Mouse (Mus musculus): ENCODE measurements around the gene Slc47a2. TPM values are rescaled to one million over a fixed set of nuclear protein-coding genes. Genes with fewer than 3 reads are reported as not detected.

Slc47a2 gene
- polyA plus RNA-seq, 1 experiment from 2014 or later, result not detected

DNA sequence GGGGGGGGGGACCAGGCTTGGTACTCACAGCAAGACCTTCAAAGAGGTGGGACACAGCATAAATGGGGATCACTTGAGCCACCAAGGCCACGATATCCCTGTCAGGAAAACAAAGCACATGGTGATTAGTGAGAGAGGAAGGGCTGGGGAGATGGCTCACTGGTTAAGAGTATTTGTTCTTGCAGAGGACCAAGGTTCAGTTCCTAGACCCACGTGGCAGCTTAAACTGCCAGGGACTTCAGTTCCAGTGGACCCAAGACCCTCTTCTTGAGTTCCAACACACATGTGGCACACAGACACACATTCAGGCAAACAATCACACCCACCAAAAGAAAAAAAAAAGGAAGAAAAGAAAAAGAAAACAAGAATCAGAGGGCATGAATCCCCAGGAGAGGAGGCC, 10.4 kb upstream of the Slc47a2 start:
- Histone ChIP-seq H3K4me3 (ENCODE audit: low read depth, low read length) (no peak overlapping the region), H3K36me3 (ENCODE audit: control insufficient read depth, insufficient read depth, low read length) (no peaks in the 10 kb centered on the region), H3K9me3 (ENCODE audit: control insufficient read depth, low read length) (no peaks in the 10 kb centered on the region), H3K9ac (ENCODE audit: low read length) (no peak overlapping the region), H3K4me1 (replicated peaks; ENCODE audit: control insufficient read depth, insufficient read depth, low read length) (no peaks in the 10 kb centered on the region), H3K27me3 (replicated peaks; ENCODE audit: control insufficient read depth, insufficient read depth, low read length) (no peaks in the 10 kb centered on the region), H3K4me2 (ENCODE audit: low read length) (no peak overlapping the region), H3K27ac (ENCODE audit: low read depth) (no peak overlapping the region)
- WGBS, result 73% methylated on average over 2 of the region's 2 CpGs
- no peak for ATAC-seq (replicated peaks; ENCODE audit: low FRiP score, low TSS enrichment, low read depth)
- DNase-seq (ENCODE audit: low spot score), result no peak

GRCm38 (mm10) chr11:61352138-61352651, 9.5 kb upstream of the Slc47a2 start:
- no peak overlapping the region for H3K9ac ChIP-seq (ENCODE audit: low read length)
- no peaks in the 10 kb centered on the region for H3K4me1 ChIP-seq (replicated peaks; ENCODE audit: control insufficient read depth, insufficient read depth, low read length)
- no peak overlapping the region for H3K27ac ChIP-seq (ENCODE audit: low read depth)
- no peak overlapping the region for H3K4me3 ChIP-seq (ENCODE audit: low read depth, low read length)
- 64% methylated on average over 9 of the region's 9 CpGs for WGBS
- no peaks in the 10 kb centered on the region for H3K9me3 ChIP-seq (ENCODE audit: control insufficient read depth, low read length)
- ATAC-seq (replicated peaks; ENCODE audit: low FRiP score, low TSS enrichment, low read depth) (no peak), DNase-seq (ENCODE audit: low spot score) (no peak)
- H3K36me3 ChIP-seq (ENCODE audit: control insufficient read depth, insufficient read depth, low read length), result no peaks in the 10 kb centered on the region
- no peak overlapping the region for H3K4me2 ChIP-seq (ENCODE audit: low read length)
- no peaks in the 10 kb centered on the region for H3K27me3 ChIP-seq (replicated peaks; ENCODE audit: control insufficient read depth, insufficient read depth, low read length)

GRCm38 (mm10) chr11:61349337-61349736, 6.7 kb upstream of the Slc47a2 start:
- DNase-seq (ENCODE audit: low spot score) (peak; percentile 70), ATAC-seq (replicated peaks; ENCODE audit: low FRiP score, low TSS enrichment, low read depth) (peak; percentile 82)
- WGBS, result 8% methylated on average over 8 of the region's 8 CpGs
- H3K27ac ChIP-seq (ENCODE audit: low read depth), result no peak overlapping the region
- no peak overlapping the region for H3K9ac ChIP-seq (ENCODE audit: low read length)
- H3K4me1 ChIP-seq (replicated peaks; ENCODE audit: control insufficient read depth, insufficient read depth, low read length), result no peaks in the 10 kb centered on the region
- no peak overlapping the region for H3K4me2 ChIP-seq (ENCODE audit: low read length)
- no peaks in the 10 kb centered on the region for H3K9me3 ChIP-seq (ENCODE audit: control insufficient read depth, low read length)
- 0 out of 2 replicates have a peak, but pooled peaks cover 8% of the 10 kb centered on the region for H3K27me3 ChIP-seq (replicated peaks; ENCODE audit: control insufficient read depth, insufficient read depth, low read length)
- H3K4me3 ChIP-seq (ENCODE audit: low read depth, low read length), result no peak overlapping the region
- no peaks in the 10 kb centered on the region for H3K36me3 ChIP-seq (ENCODE audit: control insufficient read depth, insufficient read depth, low read length)

- H3K9ac ChIP-seq (ENCODE audit: low read length), result no peak overlapping the region
- H3K4me2 ChIP-seq (ENCODE audit: low read length), result no peak overlapping the region
- H3K36me3 ChIP-seq (ENCODE audit: control insufficient read depth, insufficient read depth, low read length), result no peaks in the 10 kb centered on the region
- H3K27ac ChIP-seq (ENCODE audit: low read depth), result no peak overlapping the region
- ATAC-seq (replicated peaks; ENCODE audit: low FRiP score, low TSS enrichment, low read depth), result no peak
- 61% methylated on average over 8 of the region's 8 CpGs for WGBS
- peaks cover 38% of the 10 kb centered on the region for H3K27me3 ChIP-seq (replicated peaks; ENCODE audit: control insufficient read depth, insufficient read depth, low read length)
- H3K4me1 ChIP-seq (replicated peaks; ENCODE audit: control insufficient read depth, insufficient read depth, low read length), result peaks cover 5% of the 10 kb centered on the region; the same call in 1 of the 2 replicates
- H3K9me3 ChIP-seq (ENCODE audit: control insufficient read depth, low read length), result no peaks in the 10 kb centered on the region
- H3K4me3 ChIP-seq (ENCODE audit: low read depth, low read length), result no peak overlapping the region
- no peak for DNase-seq (ENCODE audit: low spot score)
These were observed 3.5 kb upstream of the Slc47a2 start for GRCm38 (mm10) chr11:61346133-61346532.

GRCm38 (mm10) chr11:61341971-61342370, 689 bp downstream of the Slc47a2 start:
- 26% methylated on average over 10 of the region's 10 CpGs for WGBS
- Histone ChIP-seq H3K27me3 (replicated peaks; ENCODE audit: control insufficient read depth, insufficient read depth, low read length) (peaks cover 43% of the 10 kb centered on the region), H3K27ac (ENCODE audit: low read depth) (no peak overlapping the region), H3K4me2 (ENCODE audit: low read length) (peak overlapping the region; percentile 63), H3K36me3 (ENCODE audit: control insufficient read depth, insufficient read depth, low read length) (no peaks in the 10 kb centered on the region), H3K9ac (ENCODE audit: low read length) (no peak overlapping the region), H3K9me3 (ENCODE audit: control insufficient read depth, low read length) (no peaks in the 10 kb centered on the region), H3K4me1 (replicated peaks; ENCODE audit: control insufficient read depth, insufficient read depth, low read length) (peaks cover 5% of the 10 kb centered on the region; the same call in 1 of the 2 replicates), H3K4me3 (ENCODE audit: low read depth, low read length) (peak overlapping the region; percentile 37)
- no peak for DNase-seq (ENCODE audit: low spot score)
- ATAC-seq (replicated peaks; ENCODE audit: low FRiP score, low TSS enrichment, low read depth), result no peak

DNA sequence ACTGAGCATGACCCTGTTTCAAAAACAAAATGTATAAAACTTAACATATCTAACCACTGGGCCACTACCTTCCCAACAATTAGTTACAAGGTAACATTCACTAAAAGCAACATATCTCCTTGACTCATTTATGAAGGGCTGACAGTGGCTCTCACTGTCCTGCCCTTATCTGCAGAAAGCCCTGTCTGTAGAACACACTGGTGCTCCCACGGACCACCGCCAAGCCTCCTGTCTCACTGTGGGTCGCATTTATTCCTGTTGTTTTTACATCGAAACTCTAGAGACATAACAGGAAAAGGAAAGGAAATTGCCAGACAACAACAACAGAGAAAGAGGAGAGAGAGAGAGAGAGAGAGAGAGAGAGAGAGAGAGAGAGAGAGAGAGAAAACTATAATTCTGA, 1.4 kb downstream of the Slc47a2 start:
- no peak for ATAC-seq (replicated peaks; ENCODE audit: low FRiP score, low TSS enrichment, low read depth)
- Histone ChIP-seq H3K9ac (ENCODE audit: low read length) (no peak overlapping the region), H3K4me3 (ENCODE audit: low read depth, low read length) (no peak overlapping the region), H3K4me1 (replicated peaks; ENCODE audit: control insufficient read depth, insufficient read depth, low read length) (peaks cover 5% of the 10 kb centered on the region; the same call in 1 of the 2 replicates), H3K36me3 (ENCODE audit: control insufficient read depth, insufficient read depth, low read length) (no peaks in the 10 kb centered on the region), H3K27me3 (replicated peaks; ENCODE audit: control insufficient read depth, insufficient read depth, low read length) (peaks cover 43% of the 10 kb centered on the region), H3K9me3 (ENCODE audit: control insufficient read depth, low read length) (no peaks in the 10 kb centered on the region), H3K4me2 (ENCODE audit: low read length) (no peak overlapping the region), H3K27ac (ENCODE audit: low read depth) (no peak overlapping the region)
- DNase-seq (ENCODE audit: low spot score), result no peak
- 83% methylated on average over 4 of the region's 4 CpGs for WGBS

- 83% methylated on average over 4 of the region's 4 CpGs for WGBS
- H3K36me3 ChIP-seq (ENCODE audit: control insufficient read depth, insufficient read depth, low read length), result no peaks in the 10 kb centered on the region
- no peaks in the 10 kb centered on the region for H3K9me3 ChIP-seq (ENCODE audit: control insufficient read depth, low read length)
- peaks cover 5% of the 10 kb centered on the region; the same call in 1 of the 2 replicates for H3K4me1 ChIP-seq (replicated peaks; ENCODE audit: control insufficient read depth, insufficient read depth, low read length)
- no peak overlapping the region for H3K9ac ChIP-seq (ENCODE audit: low read length)
- no peak overlapping the region for H3K27ac ChIP-seq (ENCODE audit: low read depth)
- no peak overlapping the region for H3K4me2 ChIP-seq (ENCODE audit: low read length)
- no peak for DNase-seq (ENCODE audit: low spot score)
- no peak for ATAC-seq (replicated peaks; ENCODE audit: low FRiP score, low TSS enrichment, low read depth)
- peaks cover 38% of the 10 kb centered on the region for H3K27me3 ChIP-seq (replicated peaks; ENCODE audit: control insufficient read depth, insufficient read depth, low read length)
- H3K4me3 ChIP-seq (ENCODE audit: low read depth, low read length), result no peak overlapping the region
These were observed 2.3 kb downstream of the Slc47a2 start for GRCm38 (mm10) chr11:61340374-61340773.

DNA sequence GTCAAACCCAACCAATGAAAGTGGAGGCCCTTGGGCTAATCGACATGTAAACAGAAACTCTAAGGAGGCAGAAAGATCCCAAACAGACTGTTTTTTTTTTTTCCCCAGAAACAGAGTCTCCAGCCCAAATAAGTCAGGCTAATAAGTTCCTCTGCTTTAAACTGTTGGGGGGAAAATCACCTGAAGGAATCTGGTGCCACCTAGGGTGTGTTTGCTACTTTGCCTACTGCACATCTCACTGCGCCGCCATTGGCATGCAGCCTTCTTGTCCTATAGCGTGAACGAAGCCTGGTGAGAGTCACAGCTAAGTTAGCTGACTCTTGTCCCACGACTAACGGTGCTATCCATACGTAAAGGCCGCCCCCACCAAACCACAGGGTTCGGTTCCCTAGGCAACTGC, 5.1 kb downstream of the Slc47a2 start:
- peaks cover 18% of the 10 kb centered on the region for H3K27me3 ChIP-seq (replicated peaks; ENCODE audit: control insufficient read depth, insufficient read depth, low read length)
- WGBS, result 73% methylated on average over 10 of the region's 10 CpGs
- peaks cover 3% of the 10 kb centered on the region; the same call in 1 of the 2 replicates for H3K4me1 ChIP-seq (replicated peaks; ENCODE audit: control insufficient read depth, insufficient read depth, low read length)
- H3K9ac ChIP-seq (ENCODE audit: low read length), result no peak overlapping the region
- DNase-seq (ENCODE audit: low spot score) (no peak), ATAC-seq (replicated peaks; ENCODE audit: low FRiP score, low TSS enrichment, low read depth) (no peak)
- no peaks in the 10 kb centered on the region for H3K36me3 ChIP-seq (ENCODE audit: control insufficient read depth, insufficient read depth, low read length)
- H3K4me3 ChIP-seq (ENCODE audit: low read depth, low read length), result no peak overlapping the region
- H3K27ac ChIP-seq (ENCODE audit: low read depth), result no peak overlapping the region
- H3K9me3 ChIP-seq (ENCODE audit: control insufficient read depth, low read length), result no peaks in the 10 kb centered on the region
- H3K4me2 ChIP-seq (ENCODE audit: low read length), result no peak overlapping the region

DNA sequence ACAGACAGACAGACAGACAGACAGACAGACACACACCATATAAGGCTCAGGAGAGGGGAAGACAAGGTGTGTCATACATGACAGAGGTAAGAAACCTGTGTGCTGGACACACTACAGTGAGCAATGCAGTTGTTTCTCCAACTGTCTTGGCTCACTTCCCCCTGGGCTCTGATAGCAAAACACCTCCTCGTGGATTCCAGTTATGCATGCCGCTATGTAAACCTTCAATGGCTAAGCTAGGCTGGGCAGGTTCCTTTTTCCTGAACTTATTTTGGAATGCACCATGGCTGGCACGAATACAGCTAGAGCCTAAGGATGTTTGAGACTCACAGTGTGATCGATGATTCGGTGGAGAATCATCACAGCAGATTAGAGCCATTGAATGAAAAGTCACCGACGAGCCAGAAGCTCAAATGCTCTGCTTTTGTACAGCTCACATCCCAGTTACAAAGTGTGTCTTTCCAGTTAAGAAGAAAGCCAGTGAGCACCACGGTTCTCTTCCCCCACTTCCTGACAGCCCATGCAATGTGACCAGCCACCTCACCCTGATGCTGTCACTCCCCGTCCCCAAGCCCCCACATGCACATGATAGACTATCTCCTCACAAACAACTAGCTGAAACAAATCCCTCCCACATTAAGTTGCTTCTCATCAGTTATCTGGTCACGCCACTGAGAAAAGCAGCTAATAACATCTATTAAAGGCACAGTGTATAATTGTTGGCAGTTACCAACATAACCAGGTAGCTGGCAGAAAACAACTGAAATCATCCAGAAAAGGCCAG, 21.6 kb downstream of the Slc47a2 start:
- Histone ChIP-seq H3K9ac (ENCODE audit: low read length) (no peak overlapping the region), H3K36me3 (ENCODE audit: control insufficient read depth, insufficient read depth, low read length) (no peaks in the 10 kb centered on the region), H3K27ac (ENCODE audit: low read depth) (no peak overlapping the region), H3K4me2 (ENCODE audit: low read length) (no peak overlapping the region), H3K9me3 (ENCODE audit: control insufficient read depth, low read length) (no peaks in the 10 kb centered on the region), H3K4me1 (replicated peaks; ENCODE audit: control insufficient read depth, insufficient read depth, low read length) (no peaks in the 10 kb centered on the region), H3K4me3 (ENCODE audit: low read depth, low read length) (no peak overlapping the region), H3K27me3 (replicated peaks; ENCODE audit: control insufficient read depth, insufficient read depth, low read length) (no peaks in the 10 kb centered on the region)
- no peak for ATAC-seq (replicated peaks; ENCODE audit: low FRiP score, low TSS enrichment, low read depth)
- 68% methylated on average over 10 of the region's 10 CpGs for WGBS
- no peak for DNase-seq (ENCODE audit: low spot score)
